Mouse (Mus musculus): ENCODE results near the gene Lrmda. TPM values are rescaled to one million over a fixed set of nuclear protein-coding genes. Genes with fewer than 3 reads are reported as not detected.

The Lrmda gene
- polyA plus RNA-seq, 1 experiment, result 0.51 TPM

- Histone ChIP-seq H3K27me3 (ENCODE audit: control insufficient read depth, insufficient read depth, low read length) (no peaks in the 10 kb centered on the region), H3K27ac (ENCODE audit: control insufficient read depth, insufficient read depth, low read length) (no peak overlapping the region), H3K4me1 (replicated peaks; ENCODE audit: control insufficient read depth, insufficient read depth, low read length) (no peaks in the 10 kb centered on the region), H3K36me3 (ENCODE audit: control insufficient read depth, insufficient read depth, low read length) (no peaks in the 10 kb centered on the region), H3K4me3 (ENCODE audit: control insufficient read depth, insufficient read depth, low read length) (no peak overlapping the region)
- DNase-seq, result no peak
- 95% methylated on average over 5 of the region's 5 CpGs for WGBS
- TF ChIP-seq CTCF (IDR thresholded peaks at IDR 0.05; ENCODE audit: borderline replicate concordance, control insufficient read depth, extremely low read depth, insufficient read depth, low read length, poor library complexity), result no peak
- no peak for TF ChIP-seq POLR2A (IDR thresholded peaks at IDR 0.05; ENCODE audit: control insufficient read depth, extremely low read depth, insufficient read depth, low read length, poor library complexity)
These were observed 425.8 kb downstream of the Lrmda start for GRCm38 (mm10) chr14:22445161-22445821.

- Histone ChIP-seq H3K4me1 (replicated peaks; ENCODE audit: control insufficient read depth, insufficient read depth, low read length) (no peaks in the 10 kb centered on the region), H3K4me3 (ENCODE audit: control insufficient read depth, insufficient read depth, low read length) (no peak overlapping the region), H3K27ac (ENCODE audit: control insufficient read depth, insufficient read depth, low read length) (no peak overlapping the region; the same call in 1 of the 2 replicates), H3K36me3 (ENCODE audit: control insufficient read depth, insufficient read depth, low read length) (no peaks in the 10 kb centered on the region), H3K27me3 (ENCODE audit: control insufficient read depth, insufficient read depth, low read length) (no peaks in the 10 kb centered on the region)
- no peak for TF ChIP-seq POLR2A (IDR thresholded peaks at IDR 0.05; ENCODE audit: control insufficient read depth, extremely low read depth, insufficient read depth, low read length, poor library complexity)
- no peak for TF ChIP-seq CTCF (IDR thresholded peaks at IDR 0.05; ENCODE audit: borderline replicate concordance, control insufficient read depth, extremely low read depth, insufficient read depth, low read length, poor library complexity)
- DNase-seq, result no peak
- 94% methylated on average over 2 of the region's 2 CpGs for WGBS
These were observed 426.5 kb downstream of the Lrmda start for GRCm38 (mm10) chr14:22445841-22446570.

GRCm38 (mm10) chr14:22451603-22452002 is 432.1 kb downstream of the Lrmda start:
- 98% methylated on average over 4 of the region's 4 CpGs for WGBS

DNA sequence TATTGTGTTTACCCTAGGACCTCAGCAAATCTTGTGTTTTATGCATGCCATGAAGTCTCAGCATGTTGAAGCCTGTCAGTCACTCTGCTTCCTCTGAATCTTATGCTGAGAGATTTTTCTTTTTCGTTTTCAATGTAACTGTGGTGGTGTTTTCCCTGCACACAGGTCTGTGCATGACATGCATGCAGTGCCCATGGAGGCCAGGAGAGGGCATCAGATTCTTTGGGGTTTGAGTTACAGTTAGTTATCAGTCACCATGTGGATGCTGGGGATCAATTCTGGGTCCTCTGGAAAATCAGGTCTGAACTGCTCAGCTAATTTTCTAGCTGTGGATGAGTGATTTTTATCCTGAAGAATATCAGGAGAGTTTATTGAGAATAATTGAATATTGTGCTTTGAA is 444.8 kb downstream of the Lrmda start:
- DNase-seq, result no peak
- WGBS, result 83% methylated on average over 1 of the region's 1 CpGs
- Histone ChIP-seq H3K27me3 (ENCODE audit: control insufficient read depth, insufficient read depth, low read length) (no peaks in the 10 kb centered on the region), H3K36me3 (ENCODE audit: control insufficient read depth, insufficient read depth, low read length) (no peaks in the 10 kb centered on the region), H3K4me3 (ENCODE audit: control insufficient read depth, insufficient read depth, low read length) (no peak overlapping the region), H3K27ac (ENCODE audit: control insufficient read depth, insufficient read depth, low read length) (no peak overlapping the region), H3K4me1 (replicated peaks; ENCODE audit: control insufficient read depth, insufficient read depth, low read length) (no peaks in the 10 kb centered on the region)
- TF ChIP-seq CTCF (IDR thresholded peaks at IDR 0.05; ENCODE audit: borderline replicate concordance, control insufficient read depth, extremely low read depth, insufficient read depth, low read length, poor library complexity), result no peak
- TF ChIP-seq POLR2A (IDR thresholded peaks at IDR 0.05; ENCODE audit: control insufficient read depth, extremely low read depth, insufficient read depth, low read length, poor library complexity), result no peak

More at GRCm38 (mm10) chr14:22451603-22452002, 432.1 kb downstream of the Lrmda start:
- Histone ChIP-seq H3K27ac (ENCODE audit: control insufficient read depth, insufficient read depth, low read length) (no peak overlapping the region), H3K36me3 (ENCODE audit: control insufficient read depth, insufficient read depth, low read length) (no peaks in the 10 kb centered on the region), H3K27me3 (ENCODE audit: control insufficient read depth, insufficient read depth, low read length) (no peaks in the 10 kb centered on the region), H3K4me3 (ENCODE audit: control insufficient read depth, insufficient read depth, low read length) (no peak overlapping the region), H3K4me1 (replicated peaks; ENCODE audit: control insufficient read depth, insufficient read depth, low read length) (no peaks in the 10 kb centered on the region)
- no peak for DNase-seq
- TF ChIP-seq CTCF (IDR thresholded peaks at IDR 0.05; ENCODE audit: borderline replicate concordance, control insufficient read depth, extremely low read depth, insufficient read depth, low read length, poor library complexity) (no peak), POLR2A (IDR thresholded peaks at IDR 0.05; ENCODE audit: control insufficient read depth, extremely low read depth, insufficient read depth, low read length, poor library complexity) (no peak)

GRCm38 (mm10) chr14:22471041-22471440 is 451.5 kb downstream of the Lrmda start:
- Histone ChIP-seq H3K4me1 (replicated peaks; ENCODE audit: control insufficient read depth, insufficient read depth, low read length) (no peaks in the 10 kb centered on the region), H3K4me3 (ENCODE audit: control insufficient read depth, insufficient read depth, low read length) (no peak overlapping the region), H3K36me3 (ENCODE audit: control insufficient read depth, insufficient read depth, low read length) (no peaks in the 10 kb centered on the region), H3K27ac (ENCODE audit: control insufficient read depth, insufficient read depth, low read length) (no peak overlapping the region), H3K27me3 (ENCODE audit: control insufficient read depth, insufficient read depth, low read length) (no peaks in the 10 kb centered on the region)
- 82% methylated on average over 4 of the region's 4 CpGs for WGBS
- no peak for DNase-seq
- TF ChIP-seq CTCF (IDR thresholded peaks at IDR 0.05; ENCODE audit: borderline replicate concordance, control insufficient read depth, extremely low read depth, insufficient read depth, low read length, poor library complexity) (no peak), POLR2A (IDR thresholded peaks at IDR 0.05; ENCODE audit: control insufficient read depth, extremely low read depth, insufficient read depth, low read length, poor library complexity) (no peak)

DNA sequence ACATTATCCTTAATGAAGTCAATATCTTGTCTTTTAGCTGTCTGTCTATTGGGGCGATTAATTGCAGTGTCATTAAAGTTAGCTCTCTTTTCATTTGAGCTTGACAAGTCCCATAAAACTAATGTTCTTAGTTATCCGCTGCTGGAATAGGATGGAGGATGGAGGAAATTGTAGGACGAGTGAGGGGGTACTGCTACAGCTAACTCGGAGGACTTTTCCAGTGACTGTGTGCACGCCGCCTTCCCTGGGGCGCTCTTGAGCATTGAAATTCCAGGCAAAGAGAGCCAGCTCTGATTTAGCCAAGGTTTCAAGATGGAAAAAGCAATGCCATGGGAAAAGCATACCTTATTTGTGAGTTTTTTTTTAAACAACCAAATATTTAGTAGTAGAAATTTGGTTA is 453.9 kb downstream of the Lrmda start:
- no peak overlapping the region for H3K27ac ChIP-seq (ENCODE audit: control insufficient read depth, insufficient read depth, low read length)
- no peaks in the 10 kb centered on the region for H3K36me3 ChIP-seq (ENCODE audit: control insufficient read depth, insufficient read depth, low read length)
- TF ChIP-seq POLR2A (IDR thresholded peaks at IDR 0.05; ENCODE audit: control insufficient read depth, extremely low read depth, insufficient read depth, low read length, poor library complexity), result no peak
- no peak for TF ChIP-seq CTCF (IDR thresholded peaks at IDR 0.05; ENCODE audit: borderline replicate concordance, control insufficient read depth, extremely low read depth, insufficient read depth, low read length, poor library complexity)
- no peak overlapping the region for H3K4me3 ChIP-seq (ENCODE audit: control insufficient read depth, insufficient read depth, low read length)
- H3K27me3 ChIP-seq (ENCODE audit: control insufficient read depth, insufficient read depth, low read length), result no peaks in the 10 kb centered on the region
- no peak for DNase-seq
- H3K4me1 ChIP-seq (replicated peaks; ENCODE audit: control insufficient read depth, insufficient read depth, low read length), result no peaks in the 10 kb centered on the region
- 99% methylated on average over 7 of the region's 7 CpGs for WGBS
